Mouse (Mus musculus) 3134 (cell line): ENCODE results near the gene Naip2.
"Not testable (repeated sequence)": the region's sequence is repeated elsewhere in the genome, so short reads cannot be mapped to it uniquely, and the experiment has no call there.

Experiments used
- DNase-seq: peaks from one replicate; pipeline ENCODE4 v3.0.0-alpha.2; 2011; ENCODE audit warnings: low spot score; ENCODE audit not compliant: insufficient read length; ENCODE audit errors: extremely low read depth

Naip2 gene

DNA sequence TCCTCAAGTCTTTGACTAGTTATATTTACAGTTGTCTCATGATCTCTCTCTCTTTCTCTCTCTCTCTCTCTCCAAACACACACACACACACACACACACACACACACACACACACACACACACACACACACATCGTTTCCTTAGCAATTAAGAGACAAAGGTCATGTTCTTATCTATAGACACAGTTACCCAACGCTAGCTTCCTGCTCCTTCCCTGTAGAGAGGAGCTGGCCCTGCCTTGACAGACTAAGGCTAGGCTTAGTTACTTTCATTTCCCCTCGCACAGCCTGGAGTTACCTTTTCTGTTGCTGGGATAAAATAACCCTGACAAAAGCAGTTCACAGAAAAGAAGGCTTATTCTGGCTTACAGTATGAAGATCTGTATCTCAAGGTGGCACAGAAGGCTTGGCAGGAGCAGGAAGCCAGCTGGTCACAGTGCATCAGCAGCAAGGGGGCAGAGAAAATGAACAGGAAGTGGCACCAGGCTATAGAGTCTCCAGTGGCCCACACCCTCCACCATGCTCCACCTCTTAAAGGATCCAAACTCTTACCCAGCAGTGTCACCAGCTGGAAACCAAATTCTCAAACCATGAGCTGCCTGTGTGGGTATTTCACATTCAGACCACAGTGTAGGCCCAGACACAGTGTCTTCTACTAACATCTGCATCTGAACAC lies at the start of gene Naip2:
Gene Naip2 (minus strand): TSS at position 434 of the 675 bp plus-strand sequence.
- DNase-seq, result peak; percentile 55

DNA sequence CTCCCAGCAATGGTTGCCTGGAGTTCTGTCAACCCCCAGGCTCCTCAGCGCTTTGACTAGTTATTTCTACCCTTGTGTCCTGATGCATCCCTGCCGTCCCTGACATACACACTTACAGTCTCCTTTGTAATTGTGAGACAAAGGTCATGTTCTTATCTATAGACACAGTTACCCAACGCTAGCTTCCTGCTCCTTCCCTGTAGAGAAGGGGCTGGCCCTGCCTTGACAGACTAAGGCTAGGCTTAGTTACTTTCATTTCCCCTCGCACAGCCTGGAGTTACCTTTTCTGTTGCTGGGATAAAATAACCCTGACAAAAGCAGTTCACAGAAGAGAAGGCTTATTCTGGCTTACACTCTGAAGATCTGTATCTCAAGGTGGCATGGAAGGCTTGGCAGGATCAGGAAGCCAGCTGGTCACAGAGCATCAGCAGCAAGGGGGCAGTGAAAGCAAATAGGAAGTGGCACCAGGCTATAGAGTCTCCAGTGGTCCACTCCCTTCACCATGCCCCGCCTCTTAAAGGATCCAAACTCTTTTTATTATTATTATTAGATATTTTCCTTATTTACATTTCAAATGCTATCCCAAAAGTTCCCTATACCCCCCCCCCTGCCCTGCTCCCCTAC lies 45.1 kb upstream of the Naip2 start:
- DNase-seq, result peak; percentile 41

DNA sequence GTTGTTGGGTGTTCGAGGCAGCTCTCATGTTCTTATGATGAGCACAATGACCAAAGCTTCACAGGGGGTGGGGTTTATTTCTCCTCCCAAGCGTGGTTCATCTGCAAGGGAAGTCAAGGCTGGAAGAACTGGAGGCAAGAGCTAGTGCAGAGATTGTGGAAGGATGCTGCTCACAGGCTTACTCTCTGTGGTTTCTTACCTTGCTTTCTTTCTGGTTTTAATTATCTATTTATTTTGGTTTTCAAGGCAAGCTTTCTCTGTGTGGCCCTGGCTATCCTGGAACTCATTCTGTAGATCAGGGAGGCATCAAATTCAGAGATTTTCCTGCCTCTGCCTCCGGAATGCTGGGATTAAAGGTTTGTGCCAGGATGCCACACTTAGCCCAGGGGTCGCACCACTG lies 44.3 kb upstream of the Naip2 start, which contains the start of gene Naip5:
Gene Naip5 (minus strand): TSS at position 101 of the 400 bp plus-strand sequence.
- not testable (repeated sequence) for DNase-seq

DNA sequence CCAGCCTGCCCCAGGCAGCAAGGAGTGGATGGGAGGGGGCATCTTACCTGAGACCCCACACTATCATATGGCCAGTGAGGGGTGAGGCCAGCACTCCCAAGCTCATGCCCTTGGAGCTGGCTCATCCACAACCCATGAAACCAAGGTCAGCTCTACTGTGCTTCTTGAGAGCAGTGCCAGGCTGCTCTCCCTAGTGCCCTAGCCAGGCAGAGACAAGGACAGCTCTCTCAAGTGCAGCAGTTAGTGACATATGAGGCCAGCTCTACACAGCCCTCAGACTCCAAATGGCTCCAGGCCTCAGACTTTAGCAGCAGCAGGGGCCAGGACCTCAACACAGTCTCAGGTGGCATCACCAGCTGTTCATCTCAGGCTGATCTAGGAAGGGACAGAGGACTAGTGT lies 41.8 kb upstream of the Naip2 start:
- DNase-seq, result no peak

DNA sequence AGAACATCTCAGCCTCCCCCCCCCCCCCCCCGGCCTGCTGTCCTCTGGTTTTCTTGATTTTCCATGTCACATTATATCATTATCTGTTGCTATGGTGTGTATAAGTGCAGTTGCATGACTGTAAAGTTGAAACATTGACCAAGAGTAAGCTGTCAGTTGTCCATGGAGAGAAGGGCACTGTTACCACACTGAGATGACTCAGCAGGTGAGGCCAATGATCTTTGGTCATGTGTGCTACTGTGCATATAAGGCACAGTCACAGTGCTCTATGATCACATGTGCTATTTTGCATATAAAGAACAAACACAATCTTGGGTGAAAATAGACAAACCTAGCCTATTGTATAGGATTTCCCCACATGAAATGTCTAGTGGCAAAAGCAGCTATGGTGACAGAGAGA lies 11.8 kb upstream of the Naip2 start:
- not testable (repeated sequence) for DNase-seq

DNA sequence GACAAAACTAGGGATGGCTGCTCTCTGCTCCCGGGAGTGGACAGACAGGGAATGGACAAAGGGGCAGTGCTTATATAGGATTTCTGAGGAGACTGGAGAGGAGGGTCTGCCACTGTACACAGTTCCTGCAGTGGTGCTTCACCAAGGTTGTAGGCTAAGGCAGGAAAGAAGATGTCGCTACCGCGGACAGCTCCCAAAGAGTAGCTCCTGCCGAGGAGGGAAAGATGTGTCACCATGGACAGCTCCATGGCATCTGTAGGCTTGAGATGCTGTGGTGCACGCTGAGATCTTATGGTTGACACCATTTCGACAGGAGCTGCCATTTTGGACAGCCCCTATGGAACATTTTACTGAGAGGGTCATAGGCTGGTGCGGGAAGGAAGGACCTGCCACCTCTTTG lies 8.6 kb upstream of the Naip2 start:
- DNase-seq, result no peak

DNA sequence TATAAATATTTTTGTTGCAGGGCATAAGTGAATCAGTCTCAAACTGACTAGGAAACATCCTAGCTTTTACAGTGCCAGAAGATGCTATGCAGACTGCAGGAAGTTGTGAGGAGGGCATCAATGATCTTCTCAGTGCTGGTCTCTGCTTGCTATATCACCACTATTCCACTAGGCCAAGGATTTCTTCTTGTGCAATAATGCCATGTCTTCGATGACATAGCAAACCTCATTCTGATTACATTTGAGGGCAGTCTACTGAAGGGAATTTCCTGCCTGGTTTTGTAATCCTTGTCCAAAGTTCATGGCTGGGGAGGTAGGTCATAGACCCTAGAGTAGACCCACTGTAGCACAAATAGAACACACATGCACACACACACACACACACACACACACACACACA lies 1.4 kb upstream of the Naip2 start:
- no peak for DNase-seq

DNA sequence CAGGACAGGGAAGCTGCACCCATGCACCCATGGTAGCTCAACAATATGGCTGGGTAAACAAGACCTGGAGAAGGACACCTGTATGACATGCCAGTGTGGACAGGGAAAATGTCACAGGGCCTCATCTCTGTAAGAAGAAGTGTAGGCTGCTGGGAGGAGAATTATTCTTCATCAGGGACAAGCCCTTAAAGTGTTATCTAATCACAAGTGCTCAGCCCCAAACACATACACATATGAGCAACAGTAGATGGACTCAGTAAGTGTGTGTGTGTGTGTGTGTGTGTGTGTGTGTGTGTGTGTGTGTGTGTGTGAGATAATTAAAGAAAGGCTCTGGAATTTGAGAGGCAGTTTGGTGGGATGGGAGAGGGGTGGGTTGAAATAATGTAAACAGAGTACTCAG lies 1.1 kb downstream of the Naip2 start:
- DNase-seq, result no peak

DNA sequence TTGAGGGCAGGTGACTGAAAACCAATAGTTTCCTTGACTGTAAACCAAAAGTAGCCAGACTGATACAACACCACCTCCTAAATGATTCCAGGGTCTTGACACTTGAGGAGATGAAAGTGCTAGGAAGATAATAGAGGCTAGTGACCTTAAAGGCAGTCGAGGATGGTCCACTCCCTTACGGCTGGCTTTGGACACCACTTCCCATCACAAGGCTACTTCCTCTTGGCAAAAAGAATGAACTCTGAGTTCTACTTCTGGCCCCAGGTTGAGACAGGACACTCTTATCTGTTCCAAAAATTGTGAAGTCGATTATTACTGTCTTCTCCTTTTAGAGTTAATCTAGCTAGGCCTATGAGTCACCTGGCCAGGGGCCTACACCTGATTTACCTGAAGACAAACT lies 6.5 kb downstream of the Naip2 start:
- no peak for DNase-seq

DNA sequence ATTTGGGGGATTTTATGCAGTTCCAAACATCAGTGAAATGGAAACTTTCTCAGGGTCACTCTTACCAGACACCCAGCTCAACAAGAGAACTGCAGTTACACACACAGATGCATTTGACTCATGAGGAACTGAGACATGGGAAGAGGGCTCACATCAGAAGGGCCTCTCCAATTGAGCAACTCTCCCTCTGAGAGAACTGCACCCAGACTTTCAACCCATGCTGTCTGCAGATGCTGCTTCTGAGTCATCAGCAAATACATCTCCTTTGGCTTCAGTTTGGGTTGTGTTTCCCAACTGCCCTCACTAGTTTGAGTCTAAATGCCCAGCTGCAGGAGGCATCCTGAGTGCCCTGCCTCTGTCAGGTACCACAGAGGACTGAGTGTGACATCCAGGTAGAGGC lies 18.8 kb downstream of the Naip2 start:
- DNase-seq, result not testable (repeated sequence)

DNA sequence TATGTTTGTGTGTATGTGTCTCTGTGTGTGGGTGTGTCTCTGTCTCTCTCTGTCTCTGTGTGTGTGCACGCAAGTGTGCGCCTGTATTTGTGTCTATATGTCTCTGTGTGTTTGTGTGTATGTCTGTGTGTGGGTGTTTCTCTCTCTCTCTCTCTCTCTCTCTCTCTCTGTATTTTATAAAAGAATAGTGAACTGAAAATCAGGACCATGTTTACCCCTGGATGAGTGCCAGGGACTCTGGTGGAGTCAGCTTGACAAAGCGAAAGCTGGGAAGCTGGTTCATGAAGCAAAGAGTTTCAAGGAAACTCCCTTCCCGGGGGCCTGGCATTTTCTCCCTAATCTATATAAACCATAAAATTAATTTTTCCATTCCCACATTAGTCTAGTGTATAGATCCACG lies 27.5 kb downstream of the Naip2 start:
- DNase-seq, result not testable (repeated sequence)

DNA sequence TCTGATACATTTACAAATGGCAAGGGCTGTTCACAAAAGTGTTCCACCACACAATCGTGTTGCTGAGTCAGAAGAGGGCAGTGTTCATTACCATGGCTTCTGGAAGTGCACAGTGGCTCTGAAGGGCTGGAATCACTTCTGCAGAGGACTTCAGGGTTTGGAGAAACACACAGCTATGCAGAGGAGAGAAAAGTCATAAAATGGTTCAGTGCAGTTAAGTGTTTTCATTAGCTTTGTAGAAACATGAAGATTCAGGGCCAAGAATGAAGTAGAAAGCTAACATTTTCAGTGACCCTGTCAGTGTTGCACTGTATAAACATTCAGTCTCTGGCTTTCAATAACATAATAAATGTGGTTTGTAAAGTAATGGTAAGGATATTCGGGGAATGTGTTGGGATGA lies 35.5 kb downstream of the Naip2 start:
- not testable (repeated sequence) for DNase-seq

DNA sequence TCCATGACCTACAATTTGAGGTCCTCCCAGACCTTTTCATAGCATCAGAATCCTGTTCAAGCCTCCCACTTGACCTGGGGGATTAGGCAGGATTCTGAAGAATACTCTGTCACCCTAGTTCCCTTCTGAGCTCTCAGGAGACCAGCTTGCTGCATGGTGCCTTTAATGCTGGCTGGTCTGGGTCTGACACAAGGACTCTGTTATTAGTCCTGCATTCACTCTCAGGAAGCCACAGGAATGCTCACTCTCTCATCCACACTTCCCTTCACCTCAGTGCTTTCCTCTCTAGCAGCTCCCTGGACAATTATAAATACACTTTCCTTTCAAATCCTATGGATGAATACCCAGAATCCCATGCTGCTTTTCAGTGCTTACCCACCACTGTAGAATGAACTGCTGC lies 39.4 kb downstream of the Naip2 start:
- not testable (repeated sequence) for DNase-seq

DNA sequence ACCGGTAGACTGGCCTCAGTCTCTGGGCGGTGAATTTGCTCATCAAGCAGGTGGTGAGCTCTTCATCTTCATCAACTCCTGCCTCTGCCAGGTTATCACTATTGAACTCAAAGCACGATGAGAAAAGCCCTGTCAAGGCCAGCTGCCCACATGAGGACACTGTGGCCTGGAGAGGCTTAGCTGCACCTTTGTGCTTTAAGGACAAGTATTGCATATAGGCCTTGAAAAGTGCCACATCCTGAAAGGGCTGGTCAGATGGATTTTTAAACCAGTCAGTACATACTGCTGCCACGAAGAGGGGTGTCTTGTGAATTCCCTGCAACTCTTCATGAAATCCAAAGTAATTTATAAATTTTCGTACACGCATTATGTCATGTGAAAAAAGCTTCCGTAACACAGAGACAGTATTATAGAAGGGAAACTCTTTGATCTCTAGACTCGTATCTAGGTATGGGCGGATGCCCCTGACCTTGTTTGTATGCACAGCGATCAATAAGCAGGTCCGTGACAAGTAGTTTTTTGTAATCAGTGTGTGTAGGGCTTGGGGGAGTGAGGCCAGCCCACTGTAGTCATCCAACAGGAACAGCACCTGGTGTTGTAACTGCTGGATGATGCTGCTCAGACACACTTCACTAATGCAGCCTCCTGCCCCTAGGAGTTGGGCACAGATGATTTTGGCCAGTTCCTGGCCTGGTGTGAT lies 40.6 kb downstream of the Naip2 start:
- not testable (repeated sequence) for DNase-seq

DNA sequence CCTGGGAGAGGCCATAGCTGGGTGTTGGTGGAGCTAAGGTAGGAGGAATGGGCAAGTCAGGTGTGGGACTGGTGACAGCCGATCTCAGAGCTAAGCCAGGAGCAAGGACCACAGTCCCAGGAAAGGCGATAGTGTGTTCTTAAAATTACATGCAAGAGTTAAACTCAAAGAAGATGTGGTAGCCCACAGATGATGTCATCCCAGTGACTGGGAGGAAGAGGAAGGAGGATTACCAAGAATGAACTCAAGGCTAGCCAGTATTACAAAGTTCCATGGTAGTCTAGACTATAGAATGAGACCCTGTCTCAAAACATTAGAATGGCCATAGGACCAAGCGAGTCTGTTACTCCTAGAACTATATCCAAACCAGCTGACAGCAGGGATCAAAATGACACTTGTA lies 45.3 kb downstream of the Naip2 start:
- DNase-seq, result no peak

DNA sequence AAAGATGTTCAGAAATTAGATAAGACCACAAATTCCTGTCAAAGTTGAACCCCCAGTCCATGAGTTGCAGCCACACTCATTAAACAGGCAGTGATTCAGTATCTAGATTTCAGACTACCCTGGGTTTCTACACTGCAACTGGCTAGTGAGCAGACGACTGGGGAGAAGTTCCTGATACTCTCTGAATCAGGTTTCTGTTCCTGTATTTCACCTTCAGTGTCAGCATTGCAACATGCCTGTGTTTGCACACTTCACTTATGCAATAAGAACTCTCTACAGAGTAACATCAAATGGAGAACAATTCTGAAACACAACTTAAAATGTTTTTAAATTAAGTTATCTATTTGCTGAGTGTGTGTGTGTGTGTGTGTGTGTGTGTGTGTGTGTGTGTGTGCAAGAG lies 49.2 kb downstream of the Naip2 start:
- no peak for DNase-seq

DNA sequence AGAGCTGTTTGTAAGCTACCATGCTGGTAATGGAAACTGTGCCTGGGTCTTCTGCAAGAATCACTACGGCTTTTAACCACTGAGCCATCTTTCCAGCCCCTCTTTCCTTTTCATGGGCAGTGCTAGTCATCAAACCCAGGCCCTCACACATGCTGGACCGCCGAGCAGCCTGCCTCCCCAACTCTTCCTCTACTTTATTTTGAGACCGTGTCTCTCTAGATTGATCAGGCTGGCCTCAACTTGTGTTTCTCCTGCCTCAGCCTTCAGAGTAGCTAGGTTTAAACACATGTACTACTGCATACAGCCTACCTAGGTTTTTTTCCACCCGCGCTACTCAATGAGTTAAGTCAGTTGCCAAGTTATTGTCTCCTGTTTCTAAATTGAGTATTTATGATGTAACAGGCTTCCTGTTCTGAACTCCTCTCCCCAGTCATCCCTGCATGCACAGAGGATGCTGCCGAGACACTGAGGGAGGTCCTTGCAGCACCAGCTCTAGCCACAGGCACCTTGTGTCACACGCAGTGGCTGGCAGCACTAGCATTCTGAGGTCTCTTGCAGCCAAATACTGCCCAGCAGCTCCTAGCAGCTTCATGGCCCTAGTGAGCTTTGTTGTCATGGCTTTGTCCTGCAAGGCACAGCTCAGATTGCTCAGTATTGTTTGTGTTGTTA lies 60.1 kb downstream of the Naip2 start:
- no peak for DNase-seq

DNA sequence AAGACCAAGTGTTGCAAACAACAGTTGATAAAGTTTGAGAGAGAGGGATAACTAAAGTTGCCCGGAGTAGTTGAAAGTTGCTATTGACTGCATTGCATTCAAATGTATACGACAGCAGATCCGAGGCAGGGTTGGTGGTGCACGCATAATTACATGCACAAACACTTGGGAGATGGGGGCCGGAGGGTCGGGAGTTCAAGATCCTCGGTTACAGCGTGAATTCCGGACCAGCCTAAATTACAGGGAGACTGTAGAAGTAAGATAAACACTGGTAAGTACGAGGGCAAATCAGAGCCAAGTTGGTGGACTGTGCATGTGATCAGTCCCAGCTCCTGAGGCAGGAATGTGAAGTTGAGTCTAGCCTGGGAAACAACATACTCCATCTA lies 76.6 kb downstream of the Naip2 start:
- DNase-seq, result no peak

DNA sequence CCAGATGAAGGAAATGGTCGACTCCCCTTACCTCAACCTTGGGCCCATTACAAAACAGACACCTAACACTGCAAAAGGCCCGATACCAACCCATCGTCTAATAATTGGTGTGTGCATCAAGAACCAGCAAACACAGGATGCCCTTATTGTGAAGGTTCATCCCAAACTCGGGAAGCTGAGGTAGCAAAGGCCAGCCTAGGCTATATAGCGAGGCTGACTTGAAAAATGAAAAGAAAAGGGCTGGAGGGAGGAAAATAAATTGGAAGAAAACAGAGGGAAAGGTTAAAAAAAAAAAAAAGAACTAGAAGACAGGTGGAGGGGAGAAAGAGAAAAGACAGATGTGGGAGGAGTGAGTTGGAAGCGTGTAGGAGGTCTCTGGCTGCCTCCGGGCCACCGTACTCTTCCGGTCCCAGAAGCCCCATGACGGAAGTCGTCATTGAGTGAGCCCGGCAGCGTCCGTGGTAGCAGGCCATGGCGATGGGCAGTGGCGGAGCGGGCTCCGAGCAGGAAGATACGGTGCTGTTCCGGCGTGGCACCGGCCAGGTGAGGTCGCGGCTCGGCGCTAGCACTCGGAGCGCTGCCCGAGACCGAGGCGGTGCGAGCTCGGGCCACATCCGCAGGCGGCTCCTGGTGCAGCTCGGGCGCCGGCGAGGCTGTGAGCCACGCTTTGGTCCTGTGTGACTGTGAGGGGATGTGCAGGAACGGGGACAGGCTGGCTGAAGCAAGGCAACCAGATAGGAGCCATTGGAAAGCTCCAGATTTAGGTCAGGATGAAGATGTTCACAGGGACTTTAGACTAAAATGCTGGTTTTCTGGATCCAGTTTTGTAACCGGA lies 77.3 kb downstream of the Naip2 start, which contains the start of gene Smn1:
Gene Smn1 (plus strand): TSS at position 430 of the 835 bp plus-strand sequence.
- peak; percentile 80 for DNase-seq

DNA sequence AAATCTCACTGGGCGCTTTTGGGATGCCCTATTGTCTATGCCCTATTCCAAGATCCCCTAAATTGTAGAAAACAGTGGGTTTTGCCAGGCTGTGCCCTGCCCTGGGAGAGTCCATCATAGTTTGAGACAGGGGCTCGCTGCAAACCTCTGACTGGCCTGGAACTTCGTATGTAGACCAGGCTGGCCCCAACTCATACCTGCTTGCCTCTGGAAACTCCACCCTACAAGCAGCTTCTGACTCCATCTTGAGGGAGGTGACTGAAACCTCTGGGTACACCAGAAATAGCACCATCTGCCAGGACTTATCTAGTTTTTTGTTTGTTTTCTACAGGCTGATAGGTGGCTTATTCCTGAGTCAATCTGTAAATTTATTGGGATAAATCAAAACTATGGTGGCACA lies 77.9 kb downstream of the Naip2 start:
- DNase-seq, result no peak
